Mouse (Mus musculus) layer of hippocampus, postnatal 14 days (tissue): ENCODE results near the gene Stom. TPM values are rescaled to one million over a fixed set of nuclear protein-coding genes. Genes with fewer than 3 reads are reported as not detected.
A peak's percentile ranks its signal among the peaks of the same experiment; 100 is the strongest.

Source experiments
- DNase-seq, 2 experiments: peaks; one replicate each; pipeline ENCODE4 v3.0.0; 2021 to 2022; ENCODE audit warnings: low spot score in 2 of 2, mixed read lengths in 1 of 2
- total RNA-seq, 2 experiments: library from RNA; stranded (reverse); gene quantifications; 2 replicates each; pipeline ENCODE4 v1.2.3; 2021

Gene Stom
- total RNA-seq, 2 experiments from 2014 or later: 8.0 to 8.2 TPM

GRCm38 (mm10) chr2:35322404-35323164, 14.2 kb downstream of the Stom start:
- peak; percentile 13 to 42 for DNase-seq

DNA sequence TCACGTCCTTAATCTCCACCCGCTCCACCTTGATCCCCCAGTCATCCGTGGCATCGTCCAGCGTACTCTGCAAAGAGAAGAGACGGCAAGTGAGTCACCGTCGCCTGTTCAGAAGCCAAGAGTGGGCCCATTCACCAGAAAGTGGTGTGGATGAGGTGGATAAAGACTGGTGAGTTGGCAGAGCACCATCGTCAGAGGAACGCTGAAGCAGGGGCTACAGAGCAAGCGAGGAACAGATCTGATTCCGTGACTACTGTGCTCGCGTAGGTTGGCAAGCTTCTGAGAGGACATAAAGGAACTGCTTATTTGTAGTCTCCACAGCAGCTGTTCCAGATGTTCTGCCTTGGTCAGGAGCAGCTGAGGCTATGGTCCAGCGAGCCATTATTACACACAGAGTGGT, 16.4 kb downstream of the Stom start:
- no peak for DNase-seq

- no peak for DNase-seq
Measured at GRCm38 (mm10) chr2:35318405-35318804, 18.4 kb downstream of the Stom start.

DNA sequence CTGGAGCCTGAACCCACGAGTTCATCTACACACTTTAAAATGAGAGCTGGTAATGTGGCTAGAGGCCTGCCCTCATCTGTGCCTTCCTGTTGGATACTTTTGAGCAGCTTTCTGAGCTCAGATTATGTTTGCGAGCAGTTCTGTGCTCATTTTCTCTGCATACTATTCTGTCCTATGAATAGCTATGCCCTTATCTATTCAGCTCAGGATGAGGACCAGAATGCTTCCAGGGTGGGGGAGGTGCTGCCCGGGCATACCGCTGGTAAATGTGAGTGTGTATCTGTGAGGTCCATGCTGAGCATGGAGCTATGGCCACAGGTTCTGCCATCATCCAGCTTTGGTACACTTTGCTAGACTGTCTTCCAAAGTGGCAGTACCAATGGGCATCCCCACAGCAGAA, 19.2 kb downstream of the Stom start:
- no peak for DNase-seq

DNA sequence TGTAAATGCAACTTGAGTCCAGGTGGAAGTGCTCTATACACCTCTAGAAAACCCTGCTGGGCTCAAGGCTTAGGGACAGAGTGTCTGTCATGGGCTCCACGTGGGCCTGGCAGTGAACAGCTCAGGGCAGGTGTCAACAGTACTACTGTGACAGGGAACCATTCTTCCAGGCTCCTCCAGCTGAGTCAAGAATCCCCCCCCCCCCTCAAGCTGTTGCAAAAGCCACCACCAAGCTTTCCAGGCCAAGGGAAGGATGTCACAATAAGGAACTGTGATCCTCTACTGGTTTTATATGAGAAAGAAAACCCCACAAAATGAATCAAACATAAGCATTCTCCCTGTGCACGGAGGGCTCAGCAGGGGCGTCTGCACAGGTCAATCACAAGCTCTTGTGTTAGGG, 22.5 kb downstream of the Stom start:
- no peak for DNase-seq

DNA sequence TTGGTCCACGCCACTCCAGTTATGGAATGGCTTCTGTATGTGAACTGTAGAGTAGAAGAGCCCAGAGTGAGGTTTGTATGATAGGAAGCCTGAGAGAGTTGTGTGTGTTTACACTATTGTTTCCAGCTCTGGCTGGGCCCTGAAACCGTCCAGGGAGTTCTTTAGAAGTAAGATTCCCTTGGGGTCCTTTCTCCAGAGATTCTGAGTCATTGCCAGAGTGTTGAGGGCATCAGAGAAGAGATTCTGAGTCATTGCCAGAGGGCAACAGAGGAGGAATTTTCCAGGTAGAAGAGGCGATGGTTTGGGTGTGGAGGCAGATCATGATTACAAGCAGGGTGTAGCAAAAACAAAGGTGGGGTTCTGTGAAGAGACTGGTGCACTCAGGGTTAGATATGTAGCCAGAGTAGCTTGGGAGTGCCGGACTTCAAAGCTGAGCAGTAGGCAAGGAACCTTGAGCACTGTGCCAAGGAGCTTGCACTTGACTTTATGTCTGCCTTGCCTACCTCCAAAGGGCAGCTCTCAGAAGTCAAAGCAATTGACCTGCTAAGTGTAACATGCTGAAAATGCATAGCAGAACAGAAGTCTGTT, 26.8 kb downstream of the Stom start:
- DNase-seq: no peak

DNA sequence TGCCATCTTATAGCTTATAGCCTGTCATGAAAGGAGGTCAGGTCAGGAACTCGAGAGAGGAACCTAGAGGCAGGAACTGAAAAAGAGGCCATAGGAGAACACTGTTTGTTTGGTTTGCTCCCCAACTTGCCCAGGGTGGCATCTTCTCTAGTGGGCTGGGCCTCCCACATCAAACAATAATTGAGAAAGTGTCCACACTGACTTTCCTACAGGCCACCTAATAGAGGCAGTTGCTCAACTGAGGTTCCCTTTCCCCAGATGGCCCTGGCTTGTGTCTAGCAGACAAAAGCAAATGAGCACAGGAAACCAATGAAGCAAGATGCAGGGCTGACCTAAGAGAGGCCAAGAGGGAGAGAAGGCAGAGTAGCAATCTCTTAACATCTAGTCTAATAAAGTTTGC, 28.6 kb downstream of the Stom start:
- no peak for DNase-seq

DNA sequence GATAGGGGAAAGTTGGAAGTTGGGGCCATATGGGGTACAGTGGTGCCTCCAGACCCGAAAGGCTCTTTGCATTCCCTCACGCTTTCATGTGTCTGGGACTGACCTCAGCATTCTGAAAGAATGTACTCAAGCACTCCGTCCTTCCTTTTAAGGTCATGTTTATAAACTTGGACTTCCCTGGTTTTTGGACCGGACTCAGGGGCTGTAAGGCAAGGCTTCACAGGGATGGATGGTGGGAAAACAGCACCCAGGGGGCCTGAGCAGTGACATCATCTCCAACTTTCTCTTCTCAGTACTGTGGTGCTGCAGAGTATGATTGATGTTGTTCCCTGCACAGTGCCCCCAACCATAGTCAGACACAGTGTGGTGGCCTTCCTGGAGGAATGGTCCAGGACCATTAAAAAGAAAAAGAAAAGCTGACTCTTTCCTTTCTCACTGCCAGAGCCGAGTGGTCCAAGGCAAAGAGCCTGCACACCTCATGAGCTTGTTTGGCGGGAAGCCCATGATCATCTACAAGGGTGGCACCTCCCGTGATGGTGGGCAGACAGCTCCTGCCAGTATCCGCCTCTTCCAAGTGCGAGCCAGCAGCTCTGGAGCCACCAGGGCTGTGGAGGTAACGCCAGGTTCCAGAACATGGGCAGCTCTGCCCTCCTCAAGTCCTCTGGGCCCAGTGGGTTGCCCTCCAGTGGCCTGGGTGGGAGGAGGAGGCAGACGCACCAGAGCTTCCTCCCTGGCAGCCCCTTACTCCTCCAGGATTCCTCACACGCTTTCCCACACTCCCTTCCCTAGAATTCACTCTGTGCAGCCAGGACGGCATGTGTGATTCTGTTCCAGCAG, 34.5 kb downstream of the Stom start:
- no peak for DNase-seq

DNA sequence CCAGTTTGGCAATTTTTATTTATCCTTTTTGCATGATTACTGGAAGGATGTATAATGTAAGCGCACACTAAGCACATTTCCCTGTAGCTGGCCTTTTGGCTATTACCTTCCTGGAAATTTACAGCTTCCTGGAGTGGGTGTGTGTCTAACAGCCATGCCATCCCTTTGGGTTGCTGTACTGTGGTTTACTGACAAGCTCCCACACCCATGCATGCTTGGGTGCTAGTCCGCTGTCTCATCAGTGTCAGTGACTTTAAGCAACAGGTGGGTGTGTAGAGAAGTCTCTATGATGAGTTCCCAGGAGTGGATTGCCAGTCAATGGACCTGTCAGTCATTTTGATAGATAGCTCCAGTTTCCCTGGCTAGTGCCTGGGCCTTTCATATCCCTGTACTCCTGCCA, 37.3 kb downstream of the Stom start:
- no peak for DNase-seq

- DNase-seq: peak; percentile 83 to 87
Measured at GRCm38 (mm10) chr2:35297703-35298332, 39.0 kb downstream of the Stom start.

- no peak for DNase-seq
Measured at GRCm38 (mm10) chr2:35293291-35293690, 43.5 kb downstream of the Stom start.

- no peak for DNase-seq
Measured at GRCm38 (mm10) chr2:35292700-35293099, 44.1 kb downstream of the Stom start.

DNA sequence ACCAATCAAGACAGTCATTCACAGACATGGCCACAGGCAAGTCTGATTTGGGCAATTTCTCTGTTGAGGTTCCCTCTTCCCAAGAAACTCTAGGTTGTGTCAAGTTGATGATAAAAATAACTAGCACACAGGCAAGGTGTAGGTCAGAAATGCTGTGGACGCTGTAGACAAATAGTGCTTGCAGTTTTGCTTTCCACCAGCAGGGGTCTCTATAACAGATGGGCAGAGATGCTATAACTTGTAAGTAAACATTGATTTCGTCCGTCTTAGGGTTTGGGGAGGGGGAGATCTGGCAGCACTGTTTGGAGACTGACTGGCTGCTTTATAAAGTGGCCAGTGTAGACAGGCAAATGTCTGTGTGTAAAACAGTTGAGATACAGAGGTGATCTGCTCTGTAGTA, 44.9 kb downstream of the Stom start:
- peak; percentile 23 to 31 for DNase-seq

- peak; percentile 79 to 86 for DNase-seq
Measured at GRCm38 (mm10) chr2:35288758-35289635, 47.8 kb downstream of the Stom start.

GRCm38 (mm10) chr2:35287017-35287620, 49.7 kb downstream of the Stom start:
- DNase-seq: no peak

DNA sequence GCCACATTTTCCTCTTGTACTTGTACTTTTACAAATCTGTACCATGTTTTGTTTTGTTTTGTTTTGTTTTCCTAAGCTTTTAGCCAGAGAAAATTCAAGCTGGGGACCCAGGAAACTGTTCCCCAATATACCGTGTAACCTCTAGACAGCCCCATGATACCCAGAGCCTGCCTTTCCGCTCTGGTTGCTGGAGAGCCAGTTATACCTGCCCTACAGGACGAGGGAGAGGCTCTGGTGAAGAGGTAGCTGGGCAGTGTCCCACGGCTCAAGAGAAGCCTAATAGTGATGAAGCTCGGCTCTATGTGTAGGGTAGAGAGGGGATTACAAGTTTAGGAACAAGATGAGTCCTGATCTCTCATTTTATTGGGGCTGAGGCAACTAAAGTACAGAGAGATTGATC, 51.6 kb downstream of the Stom start:
- no peak for DNase-seq

DNA sequence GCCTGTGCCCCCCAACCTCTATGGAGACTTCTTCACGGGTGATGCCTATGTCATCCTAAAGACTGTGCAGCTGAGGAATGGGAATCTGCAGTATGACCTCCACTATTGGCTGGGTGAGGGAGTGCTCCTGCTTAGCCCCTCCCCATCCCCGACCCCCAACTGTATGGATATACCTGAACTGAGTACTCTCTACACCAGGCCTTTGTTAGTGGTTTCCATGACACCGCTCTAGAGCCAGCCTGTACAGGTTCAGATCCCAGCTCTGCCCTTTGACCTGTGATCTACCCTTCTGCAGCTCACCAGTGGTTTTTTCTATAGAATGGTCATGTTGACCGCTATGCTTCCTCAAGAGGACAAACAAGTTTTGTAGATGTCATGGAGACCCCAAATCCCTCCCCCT, 52.8 kb downstream of the Stom start:
- DNase-seq: no peak

- DNase-seq: no peak
Measured at GRCm38 (mm10) chr2:35282214-35282613, 54.6 kb downstream of the Stom start.

- no peak for DNase-seq
Measured at GRCm38 (mm10) chr2:35280001-35280400, 56.8 kb downstream of the Stom start.
